Comparison of ENCODE assay signal across 8 mouse cellular contexts in the genomic region with DNA sequence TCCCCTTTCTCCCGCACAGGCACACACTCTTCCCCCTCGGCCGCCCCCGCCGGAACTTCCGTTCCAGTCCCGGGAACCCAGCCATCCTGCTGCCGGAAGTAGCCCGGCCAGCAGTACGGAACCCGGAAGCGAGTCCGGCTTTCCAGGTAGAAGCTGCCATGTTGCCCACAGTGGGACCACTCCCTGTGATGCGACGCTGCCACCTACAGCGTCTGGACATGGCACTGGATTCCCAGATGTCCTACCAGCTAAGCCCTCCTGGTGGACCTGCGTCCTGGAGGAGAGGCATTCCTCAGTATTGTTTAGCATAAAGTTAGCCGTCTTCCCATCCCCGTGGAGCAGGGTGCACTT. TPM values are rescaled to one million over a fixed set of nuclear protein-coding genes. Genes with fewer than 3 reads are reported as not detected.
DNase-seq lines count a peak whose midpoint lies in the region; ATAC-seq and TF ChIP-seq lines count a peak whose summit lies in the region.

A gene (minus strand): TSS at position 71 of the 351 bp plus-strand sequence.

- peak; percentile 66 for TF ChIP-seq POLR2A in testis, adult 2 months (IDR thresholded peaks at IDR 0.05; ENCODE audit: control insufficient read depth, low read depth, low read length)

- H3K4me2 ChIP-seq in forebrain, embryonic 12.5 days: peak within 1 kb of the TSS; percentile 98
- peak within 1 kb of the TSS; percentile 93 for H3K4me2 ChIP-seq in heart, embryonic 16.5 days (ENCODE audit: low read depth, low read length)
- peak within 1 kb of the TSS; percentile 93 for H3K4me2 ChIP-seq in liver, embryonic 16.5 days (ENCODE audit: low read depth, low read length)
- peak within 1 kb of the TSS; percentile 99 for H3K4me2 ChIP-seq in neural tube, embryonic 13.5 days

- DNase-seq in CD8-positive naive resting alpha-beta T cell, adult 2 months (ENCODE audit: low read depth in 2 of 2, low spot score in 2 of 2): peak; percentile 41 to 52
- peak; percentile 63 for DNase-seq in c-Kit-positive CD71-positive TER-119-negative erythroid progenitor cells, embryonic 14.5 days (ENCODE audit: low read depth)
- peak; percentile 92 to 94 for DNase-seq in kidney, postnatal 36 days

- H3K9me3 ChIP-seq in forebrain, embryonic 12.5 days: no peaks in the 10 kb centered on the region
- H3K9me3 ChIP-seq in heart, embryonic 16.5 days (replicated peaks; ENCODE audit: control insufficient read depth, low read length): no peaks in the 10 kb centered on the region
- no peaks in the 10 kb centered on the region for H3K9me3 ChIP-seq in liver, embryonic 16.5 days (replicated peaks; ENCODE audit: control insufficient read depth, low read length)
- no peaks in the 10 kb centered on the region for H3K9me3 ChIP-seq in neural tube, embryonic 13.5 days

- TF ChIP-seq CTCF in testis, adult 2 months (IDR thresholded peaks at IDR 0.05; ENCODE audit: control insufficient read depth, insufficient read depth, insufficient replicate concordance, low read depth, low read length): no peak

- peaks cover 32% of the 10 kb centered on the region for H3K4me1 ChIP-seq in forebrain, embryonic 12.5 days
- peaks cover 12% of the 10 kb centered on the region for H3K4me1 ChIP-seq in heart, embryonic 16.5 days (ENCODE audit: control insufficient read depth, insufficient read depth, low read length)
- H3K4me1 ChIP-seq in liver, embryonic 16.5 days (ENCODE audit: control insufficient read depth, low read depth, low read length): peaks cover 25% of the 10 kb centered on the region
- peaks cover 32% of the 10 kb centered on the region for H3K4me1 ChIP-seq in neural tube, embryonic 13.5 days (replicated peaks)
- peaks cover 7% of the 10 kb centered on the region for H3K4me1 ChIP-seq in testis, adult 2 months (ENCODE audit: control insufficient read depth, insufficient read depth, low read length)

- peak within 1 kb of the TSS; percentile 94 for H3K9ac ChIP-seq in forebrain, embryonic 12.5 days
- H3K9ac ChIP-seq in heart, embryonic 16.5 days (ENCODE audit: low read length): peak within 1 kb of the TSS; percentile 83
- peak within 1 kb of the TSS; percentile 97 for H3K9ac ChIP-seq in liver, embryonic 16.5 days (ENCODE audit: low read depth, low read length)
- peak within 1 kb of the TSS; percentile 93 for H3K9ac ChIP-seq in neural tube, embryonic 13.5 days

- no peaks in the 10 kb centered on the region for H3K27me3 ChIP-seq in forebrain, embryonic 12.5 days
- H3K27me3 ChIP-seq in heart, embryonic 16.5 days (ENCODE audit: control insufficient read depth, insufficient read depth, low read length): no peaks in the 10 kb centered on the region
- no peaks in the 10 kb centered on the region for H3K27me3 ChIP-seq in liver, embryonic 16.5 days (ENCODE audit: control insufficient read depth, insufficient read depth, low read depth, low read length)
- no peaks in the 10 kb centered on the region for H3K27me3 ChIP-seq in neural tube, embryonic 13.5 days
- H3K27me3 ChIP-seq in testis, adult 2 months (ENCODE audit: control insufficient read depth, insufficient read depth, low read length): no peaks in the 10 kb centered on the region

- H3K27ac ChIP-seq in forebrain, embryonic 12.5 days: peak within 1 kb of the TSS; percentile 75
- H3K27ac ChIP-seq in heart, embryonic 16.5 days (ENCODE audit: low read length): peak within 1 kb of the TSS; percentile 47
- peak within 1 kb of the TSS; percentile 73 for H3K27ac ChIP-seq in liver, embryonic 16.5 days (ENCODE audit: low read length)
- peak within 1 kb of the TSS; percentile 76 for H3K27ac ChIP-seq in neural tube, embryonic 13.5 days (replicated peaks)
- H3K27ac ChIP-seq in testis, adult 2 months (ENCODE audit: control insufficient read depth, insufficient read depth, low read depth, low read length): no peak within 1 kb of the TSS

- ATAC-seq in forebrain, embryonic 12.5 days (ENCODE audit: low FRiP score): peak; percentile 87
- ATAC-seq in heart, embryonic 16.5 days (replicated peaks; ENCODE audit: extremely low read depth, insufficient read depth, low FRiP score): peak; percentile 86
- ATAC-seq in liver, embryonic 16.5 days (ENCODE audit: low read depth): peak; percentile 73
- peak; percentile 86 for ATAC-seq in neural tube, embryonic 13.5 days (ENCODE audit: low read depth)

- WGBS in forebrain, embryonic 12.5 days: 1% methylated on average over 18 of the region's 19 CpGs
- 2% methylated on average over 19 of the region's 19 CpGs for WGBS in heart, embryonic 16.5 days
- WGBS in liver, embryonic 16.5 days (ENCODE audit: insufficient replicate concordance): 2% methylated on average over 19 of the region's 19 CpGs
- 1% methylated on average over 19 of the region's 19 CpGs for WGBS in neural tube, embryonic 13.5 days

- peaks cover 66% of the 10 kb centered on the region for H3K36me3 ChIP-seq in forebrain, embryonic 12.5 days (replicated peaks)
- peaks cover 42% of the 10 kb centered on the region for H3K36me3 ChIP-seq in heart, embryonic 16.5 days (ENCODE audit: control insufficient read depth, insufficient read depth)
- peaks cover 49% of the 10 kb centered on the region for H3K36me3 ChIP-seq in liver, embryonic 16.5 days (ENCODE audit: control insufficient read depth, insufficient read depth)
- peaks cover 66% of the 10 kb centered on the region for H3K36me3 ChIP-seq in neural tube, embryonic 13.5 days
- peaks cover 3% of the 10 kb centered on the region; the same call in 1 of the 2 replicates for H3K36me3 ChIP-seq in testis, adult 2 months (ENCODE audit: control insufficient read depth, insufficient read depth, low read length)

- H3K4me3 ChIP-seq in forebrain, embryonic 12.5 days (replicated peaks): peak within 1 kb of the TSS; percentile 99
- peak within 1 kb of the TSS; percentile 73 for H3K4me3 ChIP-seq in heart, embryonic 16.5 days (ENCODE audit: low read length)
- H3K4me3 ChIP-seq in liver, embryonic 16.5 days (ENCODE audit: low read depth, low read length): peak within 1 kb of the TSS; percentile 94
- H3K4me3 ChIP-seq in neural tube, embryonic 13.5 days: peak within 1 kb of the TSS; percentile 100
- peak within 1 kb of the TSS; percentile 90 for H3K4me3 ChIP-seq in testis, adult 2 months (ENCODE audit: control insufficient read depth, low read depth, low read length)

RNA-seq across cellular contexts. Expression of the gene that starts here (rescaled TPM):
- polyA plus RNA-seq in forebrain, embryonic 12.5 days (2016; fragmentation: Nextera tagmentation; extraction: Ambion mirVana): 153 and 161 TPM in 2 replicates
- 73.2 and 77.3 TPM in 2 replicates for polyA plus RNA-seq in heart, embryonic 16.5 days (2015; fragmentation: Nextera tagmentation; extraction: Ambion mirVana)
- polyA plus RNA-seq in liver, embryonic 16.5 days (2015; fragmentation: Nextera tagmentation; extraction: Ambion mirVana): 37.0 and 39.9 TPM in 2 replicates
- 187 and 199 TPM in 2 replicates for polyA plus RNA-seq in neural tube, embryonic 13.5 days (2015; fragmentation: Nextera tagmentation; extraction: Ambion mirVana)
- polyA plus RNA-seq in testis, adult 2 months (2012; rRNA removed): 24.6 and 26.7 TPM in 2 replicates
